Mouse (Mus musculus) cerebellum, adult 9-10 months (tissue): ENCODE measurements around the gene Stk40.

Experiments used
- DNase-seq: peaks from one replicate; pipeline ENCODE4 v3.0.0; 2022

Stk40 gene

DNA sequence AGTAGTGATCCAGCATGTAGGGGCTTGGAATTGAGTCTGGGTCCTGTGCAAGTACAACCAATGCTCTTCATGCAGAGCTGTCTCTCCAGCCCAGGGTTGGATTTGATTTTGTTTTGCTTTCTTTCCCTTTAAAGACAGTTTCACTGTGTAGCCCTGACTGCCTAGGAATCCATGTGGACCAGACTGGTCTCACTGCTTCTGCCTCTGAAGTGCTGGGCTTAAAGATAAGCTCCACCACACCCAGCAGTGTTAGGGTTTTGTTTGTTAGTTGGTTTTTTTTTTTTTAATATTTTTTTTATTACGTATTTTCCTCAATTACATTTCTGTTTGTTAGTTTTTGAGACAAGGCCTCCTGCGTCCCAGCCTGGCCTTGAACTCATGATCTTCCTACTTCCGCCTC is 4.4 kb upstream of the Stk40 start:
- DNase-seq = no peak

DNA sequence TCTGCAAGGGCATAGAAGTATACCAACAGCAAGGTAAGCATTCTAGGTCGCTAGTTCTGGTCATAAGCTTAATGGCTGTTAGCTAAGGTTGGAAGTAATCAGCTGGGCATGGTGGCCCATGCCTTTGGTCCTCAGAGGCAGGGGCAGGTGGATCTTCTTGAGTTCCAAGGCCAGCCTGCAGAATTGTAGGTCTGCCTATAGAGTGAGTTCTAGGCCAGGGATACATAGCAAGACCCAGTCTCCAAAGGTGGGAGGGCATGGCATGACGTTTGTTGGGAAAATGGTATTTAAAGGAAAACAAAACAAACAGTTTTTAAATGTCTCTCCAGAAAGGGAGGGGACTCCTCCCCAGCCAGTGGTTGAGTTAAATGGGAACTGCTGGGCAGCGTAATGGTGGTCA is 3.0 kb upstream of the Stk40 start:
- peak; percentile 26 for DNase-seq

DNA sequence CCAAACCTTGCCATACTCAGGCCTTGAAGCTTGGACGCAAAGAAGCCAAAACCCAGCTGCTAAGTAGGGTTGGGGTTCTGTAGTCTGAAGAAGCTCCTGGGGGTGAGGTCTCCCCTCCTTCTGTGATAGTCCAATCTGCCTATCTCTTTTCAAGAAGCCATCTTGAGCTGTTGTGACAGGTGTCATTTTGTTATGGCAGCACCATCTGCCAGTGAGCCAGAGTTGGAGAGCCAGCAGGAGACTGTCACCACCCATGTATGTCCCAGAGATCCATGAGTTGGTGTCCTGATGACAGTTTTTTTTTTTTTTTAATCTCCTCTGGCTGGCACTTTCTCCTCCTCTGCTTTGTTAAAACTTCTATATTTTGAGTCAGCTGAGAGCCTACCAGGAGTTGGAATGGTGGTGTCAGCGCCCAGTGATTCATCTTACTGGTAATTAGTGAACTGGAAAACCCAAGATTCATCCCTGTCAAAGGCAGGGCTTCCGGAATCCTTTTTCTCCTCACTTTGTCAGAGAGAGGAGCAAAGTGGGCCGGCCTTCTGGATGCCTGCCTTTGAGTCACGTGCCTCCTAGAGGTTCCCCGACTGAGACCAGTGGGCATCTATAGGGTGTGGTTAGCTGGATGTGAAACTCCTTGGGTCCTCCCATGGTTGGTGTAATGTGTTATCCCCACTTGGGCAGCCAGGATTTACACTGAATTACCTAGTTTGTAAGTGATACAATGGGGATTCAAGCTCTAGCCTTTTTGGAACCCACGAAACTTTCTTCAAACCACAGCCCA is 1.5 kb upstream of the Stk40 start:
- DNase-seq = peak; percentile 66

DNA sequence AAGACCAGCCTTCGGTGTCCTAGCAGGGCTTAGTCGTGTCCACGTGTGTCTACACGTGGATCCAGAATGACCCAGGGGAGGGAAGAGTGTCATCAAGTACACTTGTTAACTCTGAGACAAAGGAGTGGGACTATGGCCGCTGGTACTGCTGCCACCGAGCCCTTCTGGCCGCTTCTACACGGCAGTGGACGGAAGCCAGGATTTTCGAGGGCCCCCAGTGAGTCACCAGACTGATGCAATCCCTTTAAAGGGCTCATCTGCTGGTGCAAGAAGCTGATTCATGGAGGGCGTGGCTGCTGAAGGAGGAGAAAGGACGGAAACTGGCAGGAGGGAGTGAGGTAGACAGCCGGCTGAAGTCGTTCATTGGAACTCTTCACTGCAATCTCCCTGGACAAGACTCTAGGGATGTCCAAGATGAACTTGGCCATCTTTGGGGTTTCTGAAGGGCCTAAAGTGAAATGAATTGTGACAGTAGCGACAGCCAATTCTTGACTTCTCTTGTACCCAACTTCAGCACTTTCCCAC is 638 bp upstream of the Stk40 start:
- DNase-seq = peak; percentile 85

DNA sequence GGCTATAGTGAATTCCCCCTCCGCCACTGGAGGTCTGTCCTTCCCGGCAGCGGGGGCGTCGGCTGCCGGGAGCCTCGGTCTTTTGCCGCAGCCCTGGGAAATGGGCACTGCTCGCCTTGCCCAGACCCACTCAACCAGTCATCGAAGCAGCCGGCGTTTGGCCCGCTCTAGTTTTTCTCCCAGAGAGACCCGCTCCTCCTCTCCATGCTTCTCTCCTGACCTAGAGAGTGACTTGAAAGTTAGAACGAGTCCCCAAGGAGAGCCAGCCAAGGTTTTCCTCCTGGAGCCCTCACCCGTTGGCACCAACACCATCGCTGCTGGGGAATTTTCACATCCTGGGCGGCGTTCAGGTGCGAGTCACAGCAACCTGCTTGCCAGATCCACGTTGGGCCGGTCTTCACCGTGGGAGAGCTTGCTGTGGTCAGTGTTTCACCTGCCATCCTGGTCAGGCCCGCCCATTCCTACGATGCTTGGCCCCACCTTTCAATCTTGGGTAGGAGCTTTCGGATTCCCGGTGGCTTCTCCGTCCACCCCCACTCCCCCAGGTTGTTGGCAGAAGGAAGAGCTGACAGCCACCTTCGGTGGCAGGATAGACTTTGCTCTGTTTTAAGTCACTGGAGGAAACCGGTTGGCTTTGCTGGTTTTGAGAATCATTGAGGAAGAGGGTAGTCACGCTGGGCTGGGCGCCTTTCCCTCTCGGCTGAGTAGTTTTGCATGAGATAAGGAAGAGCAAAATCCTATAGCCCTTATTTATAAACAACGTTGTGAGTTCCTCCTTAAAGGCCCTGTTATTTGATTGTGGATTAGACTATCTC is 711 bp downstream of the Stk40 start:
- DNase-seq = peak; percentile 80

DNA sequence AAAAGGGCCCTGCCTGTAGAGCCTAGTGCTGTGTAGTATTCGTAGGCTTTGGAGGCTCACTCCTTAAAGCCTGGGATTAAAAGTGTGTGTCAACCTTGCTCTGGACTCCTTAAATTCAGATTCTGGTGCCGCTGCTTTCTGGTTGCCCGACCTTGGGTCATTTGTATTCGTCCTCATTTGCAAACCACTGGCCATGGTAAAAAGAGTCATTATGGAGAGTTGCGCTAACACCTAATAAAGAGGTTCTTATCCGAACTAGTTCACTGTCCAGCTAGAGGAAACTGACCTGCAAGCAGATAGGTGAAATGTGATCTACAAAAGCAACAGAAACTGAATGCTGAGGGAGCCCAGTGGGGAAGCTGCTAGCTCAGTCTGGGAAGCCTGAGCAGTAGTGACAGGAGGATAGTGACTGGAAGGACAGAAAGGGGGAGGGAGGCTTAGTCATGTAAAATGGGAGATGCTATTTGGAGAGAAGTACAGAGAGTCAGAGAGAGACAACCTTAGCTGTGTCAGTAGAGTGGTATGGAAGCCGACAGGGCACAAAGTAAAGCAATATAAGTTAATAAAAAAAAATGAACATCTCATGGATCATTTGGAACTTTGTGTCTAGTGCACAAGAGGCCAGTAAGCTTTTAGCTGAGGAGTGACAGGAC is 1.5 kb downstream of the Stk40 start:
- peak; percentile 47 for DNase-seq

DNA sequence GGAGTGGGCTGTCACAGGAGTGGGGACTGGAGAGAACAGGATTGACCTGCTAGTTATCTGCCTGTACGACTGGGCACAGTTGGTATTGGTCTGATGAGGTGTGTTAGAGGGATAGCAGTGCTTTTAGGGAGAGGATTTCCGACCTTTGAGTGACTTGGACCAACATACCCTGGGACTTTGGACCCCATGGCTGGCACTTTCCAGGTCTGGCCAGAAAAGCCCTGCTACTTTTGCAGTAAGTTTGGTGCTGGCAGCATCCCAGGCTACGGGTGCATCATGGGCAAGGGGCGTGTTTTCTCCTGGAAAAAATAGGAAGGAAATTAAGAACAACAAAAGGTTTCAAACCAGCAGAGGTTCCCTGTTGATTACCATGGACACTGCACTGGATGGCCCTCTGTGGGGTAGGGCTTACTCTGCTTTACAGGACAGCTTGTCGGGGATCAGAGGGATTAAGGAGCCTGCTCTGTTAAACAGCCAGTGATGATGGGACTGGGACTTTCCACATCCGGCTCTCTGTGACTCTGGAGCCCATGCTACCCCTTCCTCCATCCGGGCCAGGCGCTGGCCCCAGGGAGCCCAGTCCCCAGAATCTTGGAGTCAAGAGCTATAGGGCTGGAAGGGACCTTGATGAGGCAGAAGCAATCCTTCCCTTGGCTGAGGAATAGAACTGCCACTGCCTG is 4.4 kb downstream of the Stk40 start:
- DNase-seq = peak; percentile 61

DNA sequence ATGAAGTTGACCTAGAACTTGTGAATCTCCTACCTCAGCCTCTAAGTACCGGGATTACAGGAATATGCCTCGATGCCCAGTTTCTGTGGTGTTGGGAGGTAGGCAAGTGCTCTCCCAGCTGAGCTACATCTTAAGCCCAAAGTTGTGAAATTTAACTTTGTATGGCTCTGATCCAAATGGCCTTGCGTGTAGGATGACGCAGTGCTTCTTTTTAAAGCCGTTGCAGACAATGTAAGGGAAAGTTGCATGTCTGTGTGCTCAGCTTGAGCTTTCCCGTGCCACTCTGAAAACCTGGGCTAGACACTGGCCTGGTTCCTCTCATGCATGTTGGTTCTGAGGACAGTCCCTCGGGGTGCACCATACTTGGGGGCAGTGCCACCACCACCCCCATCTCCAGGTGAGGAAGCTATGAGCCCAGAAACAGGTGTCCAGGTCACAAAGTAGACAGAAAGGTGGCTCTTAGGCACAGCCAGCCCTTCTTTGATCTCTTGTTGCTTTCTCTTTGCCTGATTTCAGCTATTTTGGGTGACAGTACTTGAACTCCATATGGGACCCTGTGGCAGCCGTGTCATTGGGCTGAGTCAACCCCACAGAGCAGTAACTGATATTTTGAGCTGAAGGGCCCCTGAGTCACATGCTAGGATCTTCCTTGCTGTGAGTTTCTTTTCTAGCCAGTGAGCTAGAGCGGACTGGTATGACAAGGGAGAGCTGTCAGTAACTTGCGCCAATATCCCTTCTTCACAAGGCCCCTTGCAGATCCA is 6.0 kb downstream of the Stk40 start:
- no peak for DNase-seq

DNA sequence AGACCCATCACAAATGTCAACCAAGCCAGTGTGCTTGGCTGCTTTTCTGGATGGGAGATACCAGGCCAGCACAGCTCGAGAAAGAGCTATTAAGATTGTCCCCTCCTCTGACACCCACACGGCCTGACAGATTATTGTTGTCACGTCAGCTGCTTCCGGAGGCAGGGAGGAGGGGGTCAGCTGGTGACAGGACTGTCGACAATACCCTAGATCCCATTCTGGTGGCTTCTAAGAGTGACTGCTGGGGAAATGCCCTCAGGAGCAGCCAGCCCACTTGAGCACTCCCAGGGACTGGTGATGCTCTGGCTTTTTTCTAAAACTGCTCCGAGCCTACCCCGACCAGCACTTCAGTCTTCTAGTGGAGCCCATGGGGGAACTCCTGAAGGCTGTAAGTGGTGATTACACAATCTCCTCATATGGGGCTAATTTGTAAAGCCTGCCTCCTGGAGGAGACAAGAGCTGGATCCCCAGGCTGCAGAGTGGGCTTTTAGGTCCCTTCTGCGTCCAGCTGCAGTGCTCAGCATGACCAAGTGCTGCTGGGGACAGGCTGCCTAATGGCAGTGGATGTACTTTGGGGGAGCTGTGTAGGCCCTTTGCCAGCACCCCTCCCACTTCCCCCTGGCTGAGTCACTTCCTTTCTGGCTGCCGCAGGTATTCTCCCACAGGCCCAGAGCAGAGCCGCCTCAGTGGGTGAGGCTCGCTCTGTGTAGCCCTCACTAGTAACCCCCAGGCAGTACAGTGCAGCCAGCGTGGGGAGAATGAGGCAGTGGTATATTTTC is 6.8 kb downstream of the Stk40 start:
- peak; percentile 83 for DNase-seq

DNA sequence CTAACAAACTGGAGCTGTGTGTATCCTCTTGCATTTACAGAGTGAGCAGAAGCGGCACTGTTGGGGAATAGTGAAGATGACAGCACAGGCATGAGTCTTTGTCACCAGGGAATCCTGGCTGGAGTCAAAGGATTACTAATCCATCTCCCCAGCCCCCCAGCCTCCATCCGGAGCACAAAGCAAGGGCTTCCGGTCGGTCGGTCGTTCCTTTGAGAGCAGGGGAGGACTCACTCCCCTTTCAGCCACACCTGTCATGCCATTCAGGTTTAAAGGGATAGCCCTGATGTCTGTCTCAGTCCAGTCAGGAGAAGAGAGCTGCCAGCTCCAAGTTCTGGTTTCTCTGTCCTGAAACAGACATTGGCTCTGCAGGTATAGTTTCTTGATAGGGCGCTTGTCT is 7.4 kb downstream of the Stk40 start:
- DNase-seq = no peak

DNA sequence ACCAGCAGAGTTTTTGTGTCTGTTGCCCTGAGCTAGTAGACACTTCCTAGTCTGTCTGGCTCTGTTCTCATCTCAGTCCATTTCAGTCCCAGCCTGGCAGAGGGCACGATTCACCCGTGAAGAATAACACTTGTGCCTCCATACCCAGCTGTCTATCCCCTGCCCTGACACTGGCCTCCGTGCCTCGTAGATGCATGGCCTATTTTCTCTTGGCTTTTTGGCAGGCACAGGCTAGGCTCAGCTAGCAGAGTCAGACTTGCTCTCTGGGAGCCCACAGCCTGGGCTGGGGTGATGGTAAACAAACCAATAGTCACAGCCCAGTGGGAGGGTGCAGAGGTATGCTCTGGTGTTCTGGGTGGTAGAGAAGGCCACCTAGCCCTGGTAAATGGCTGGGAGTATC is 9.5 kb downstream of the Stk40 start:
- peak; percentile 82 for DNase-seq

DNA sequence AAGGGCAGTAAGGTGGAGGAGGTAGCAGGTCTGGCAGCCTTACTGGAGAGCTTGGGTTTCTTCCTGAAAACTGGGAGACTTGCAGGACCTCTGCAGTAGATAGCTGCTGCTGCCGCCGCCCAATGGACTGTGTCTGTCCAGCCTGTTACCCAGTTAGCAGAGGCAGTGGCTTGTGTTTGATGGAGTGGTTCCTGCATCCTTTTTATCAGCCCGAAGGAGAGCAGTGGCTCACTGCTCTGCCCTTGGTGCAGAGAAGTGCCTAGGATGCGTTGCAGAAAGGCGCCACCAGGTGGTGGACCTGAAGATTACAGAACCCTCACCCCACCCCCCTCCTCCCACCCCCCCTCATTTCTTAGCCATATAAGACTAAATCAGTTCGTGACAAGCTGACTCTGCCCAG is 10.2 kb downstream of the Stk40 start:
- DNase-seq = peak; percentile 73

DNA sequence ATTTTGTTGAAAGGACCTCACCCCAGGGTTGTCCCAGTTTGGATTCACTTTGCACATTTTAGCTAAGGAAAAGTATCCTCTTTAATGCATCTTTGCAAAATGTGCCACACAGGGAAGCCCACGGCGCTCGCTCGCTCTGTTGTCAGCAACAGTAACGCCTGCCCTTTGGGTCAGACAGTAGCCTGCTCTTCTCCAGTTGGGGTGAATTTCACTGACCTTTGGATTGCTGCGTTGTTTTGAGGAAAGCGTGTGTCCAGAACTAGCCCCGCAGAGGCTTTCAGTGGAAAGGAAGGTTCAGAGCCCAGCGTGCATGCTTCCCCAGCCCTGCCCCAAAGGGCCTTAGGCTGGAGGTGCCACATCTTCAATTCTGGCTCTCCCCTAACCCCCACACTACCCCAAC is 11.7 kb downstream of the Stk40 start:
- DNase-seq = no peak

DNA sequence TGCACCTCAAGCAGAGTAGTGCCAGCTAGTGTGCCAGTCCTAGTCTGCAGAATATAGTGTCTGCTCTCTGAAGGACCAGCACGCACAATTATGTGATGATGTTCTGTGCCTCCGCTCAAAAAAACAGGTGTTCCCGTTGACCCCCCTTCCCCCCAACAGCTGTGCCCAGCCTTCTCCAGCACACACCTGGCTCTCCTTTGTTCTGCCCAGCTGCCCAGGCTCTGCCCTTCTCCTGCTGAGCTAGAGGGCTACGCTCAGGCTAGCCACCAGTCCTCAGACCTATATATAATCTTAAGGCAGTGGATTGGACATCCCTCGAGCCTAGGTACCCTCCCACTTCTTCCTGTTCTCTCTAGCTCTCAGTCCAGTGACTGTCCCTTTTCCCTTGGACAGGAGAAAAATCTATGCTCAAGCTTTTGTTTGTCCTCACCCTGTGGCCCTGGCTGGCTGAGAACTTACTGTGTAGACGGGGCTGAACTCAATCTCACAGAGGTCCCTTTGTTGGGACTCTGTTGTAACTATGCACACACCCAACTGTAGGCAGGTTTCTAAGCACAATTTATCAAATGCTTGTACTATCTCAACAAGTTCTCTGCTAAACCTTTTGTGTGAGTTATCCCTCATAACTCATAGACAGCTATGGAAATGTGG is 12.2 kb downstream of the Stk40 start:
- no peak for DNase-seq

DNA sequence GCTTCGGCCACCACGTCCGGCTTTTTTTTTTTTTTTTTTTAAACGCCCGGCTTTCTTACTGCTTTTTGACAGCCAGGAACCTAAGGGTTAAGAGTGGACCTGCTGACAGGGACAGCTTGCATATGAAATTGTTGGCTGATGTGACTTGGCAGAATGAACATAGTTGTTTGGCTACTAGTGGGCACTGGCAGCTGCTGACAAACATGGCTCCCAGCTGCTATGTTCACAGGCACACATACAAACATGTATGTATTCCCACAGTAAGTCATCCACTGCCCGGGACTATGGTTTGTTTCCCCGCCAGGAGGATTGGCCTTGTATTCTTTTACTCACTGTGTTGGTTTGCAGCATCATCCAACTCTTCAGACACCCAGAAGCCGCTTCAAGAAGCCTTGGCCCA is 13.4 kb downstream of the Stk40 start:
- DNase-seq = peak; percentile 65

DNA sequence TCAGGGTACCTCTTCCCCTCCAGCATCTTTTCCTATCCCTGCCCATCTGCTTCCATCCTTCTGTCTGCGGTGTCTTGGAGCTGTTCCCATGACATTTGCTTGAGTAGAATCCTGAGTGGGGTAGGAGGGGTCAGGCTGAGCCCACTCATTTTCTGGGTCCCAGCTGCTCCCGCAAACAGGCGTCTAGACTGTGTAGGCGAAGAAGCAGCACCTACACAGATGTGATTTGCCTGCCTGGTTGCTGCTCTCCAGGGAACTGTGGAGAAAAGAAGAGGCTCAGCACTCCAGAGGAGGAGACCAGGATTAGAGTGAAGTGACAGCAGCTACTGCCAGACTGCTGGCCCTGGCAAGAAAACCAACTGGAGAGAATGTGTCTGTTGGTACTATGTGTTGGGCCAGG is 14.9 kb downstream of the Stk40 start:
- DNase-seq = peak; percentile 86

DNA sequence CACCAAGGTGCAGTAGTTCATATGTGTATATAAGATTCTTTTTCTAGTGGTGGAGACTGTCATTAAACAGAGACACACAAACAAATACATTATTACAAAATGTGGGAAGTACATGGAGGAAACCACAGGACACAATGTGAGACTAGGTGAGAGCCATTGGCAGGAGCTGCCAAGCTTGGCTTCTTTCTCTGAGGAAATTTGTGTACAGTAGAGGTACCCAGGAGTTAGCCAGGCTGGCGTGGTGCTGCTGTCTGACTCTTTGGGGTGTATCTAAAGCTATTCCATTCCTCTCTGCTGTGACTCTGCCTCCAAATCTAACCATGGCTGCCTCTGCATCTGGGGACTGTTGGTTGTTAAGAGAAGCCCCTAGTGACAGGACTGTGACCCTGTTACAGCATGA is 15.3 kb downstream of the Stk40 start:
- peak; percentile 75 for DNase-seq

DNA sequence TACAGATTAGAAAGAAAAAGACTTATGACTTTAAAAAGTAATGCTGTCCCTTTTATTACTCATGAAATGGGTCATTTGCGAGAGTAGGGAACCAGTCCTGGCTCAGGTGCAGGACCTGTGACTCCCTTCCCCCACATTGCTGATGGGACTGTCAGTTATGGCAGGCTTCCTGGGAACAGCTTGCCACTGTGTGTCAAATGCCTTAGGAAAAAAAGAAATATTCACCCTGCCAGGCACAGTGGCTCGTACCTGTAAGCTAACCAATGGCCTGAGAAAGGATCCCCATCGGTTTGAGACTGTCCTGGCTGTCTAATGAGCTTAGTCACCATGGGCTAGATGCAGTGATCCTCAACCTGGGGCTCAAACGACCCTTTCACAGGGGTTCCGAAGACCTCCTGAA is 16.3 kb downstream of the Stk40 start:
- DNase-seq = peak; percentile 93

DNA sequence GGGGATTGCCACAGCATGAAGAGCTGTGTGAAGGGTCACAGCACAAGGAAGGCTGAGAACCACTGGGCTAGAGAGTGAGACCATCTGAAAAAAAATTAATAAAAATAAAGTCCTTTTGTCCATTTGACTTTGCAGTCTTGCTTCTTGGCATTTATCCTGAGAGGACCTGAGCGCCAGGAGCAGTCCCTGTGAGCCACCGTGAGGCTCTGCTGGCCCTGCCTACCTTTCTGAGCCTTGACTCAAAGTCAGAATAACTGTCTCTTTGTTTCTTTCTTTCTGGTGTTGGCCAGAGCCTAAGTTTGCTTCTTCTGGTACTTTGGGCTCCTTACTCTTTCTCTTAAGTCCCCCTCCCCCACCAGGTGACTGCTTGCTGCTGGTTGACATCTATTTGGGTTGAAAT is 16.7 kb downstream of the Stk40 start:
- DNase-seq = peak; percentile 79

DNA sequence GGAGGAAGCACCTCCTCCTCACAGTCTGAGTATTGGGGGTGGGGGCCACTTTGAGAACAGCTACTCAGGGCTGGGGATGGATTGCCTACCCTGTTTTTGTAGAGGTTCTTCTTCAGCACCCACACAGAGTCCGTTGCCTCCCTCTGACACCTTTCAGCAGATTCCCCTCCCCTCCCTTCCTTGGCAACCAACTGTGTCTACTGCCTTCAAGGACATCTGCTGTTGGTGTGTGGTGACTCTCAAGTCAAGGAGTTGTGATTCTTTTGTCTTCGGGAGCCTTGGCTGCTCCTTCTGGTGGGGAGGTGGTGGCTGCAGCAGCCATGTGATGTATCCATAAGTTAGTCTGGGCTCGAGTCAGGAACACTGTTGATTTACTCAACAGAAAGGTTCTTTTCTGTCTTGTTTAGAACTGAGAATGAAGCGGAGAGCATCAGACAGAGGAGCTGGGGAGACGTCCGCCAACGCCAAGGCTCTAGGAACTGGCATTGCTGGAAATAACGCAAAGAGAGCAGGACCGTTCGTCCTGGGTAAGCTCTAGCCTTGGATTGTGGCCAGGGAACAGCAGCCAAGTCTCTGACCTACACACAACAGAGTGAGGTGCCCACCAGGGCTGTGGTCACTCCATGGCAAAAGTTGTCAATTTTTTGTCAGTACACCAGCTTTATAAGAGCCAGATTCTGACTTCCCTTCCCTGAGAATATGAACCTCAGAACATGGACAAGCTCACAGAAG is 19.7 kb downstream of the Stk40 start:
- peak; percentile 62 for DNase-seq
